Mouse (Mus musculus): Measurements from ENCODE around the gene Atad2b. TPM values are rescaled to one million over a fixed set of nuclear protein-coding genes. Genes with fewer than 3 reads are reported as not detected.
"Not testable (repeated sequence)": the region's sequence is repeated elsewhere in the genome, so short reads cannot be mapped to it uniquely, and the experiment has no call there.

The Atad2b gene
- total RNA-seq, 1 experiment from 2014 or later, result 43.3 TPM

DNA sequence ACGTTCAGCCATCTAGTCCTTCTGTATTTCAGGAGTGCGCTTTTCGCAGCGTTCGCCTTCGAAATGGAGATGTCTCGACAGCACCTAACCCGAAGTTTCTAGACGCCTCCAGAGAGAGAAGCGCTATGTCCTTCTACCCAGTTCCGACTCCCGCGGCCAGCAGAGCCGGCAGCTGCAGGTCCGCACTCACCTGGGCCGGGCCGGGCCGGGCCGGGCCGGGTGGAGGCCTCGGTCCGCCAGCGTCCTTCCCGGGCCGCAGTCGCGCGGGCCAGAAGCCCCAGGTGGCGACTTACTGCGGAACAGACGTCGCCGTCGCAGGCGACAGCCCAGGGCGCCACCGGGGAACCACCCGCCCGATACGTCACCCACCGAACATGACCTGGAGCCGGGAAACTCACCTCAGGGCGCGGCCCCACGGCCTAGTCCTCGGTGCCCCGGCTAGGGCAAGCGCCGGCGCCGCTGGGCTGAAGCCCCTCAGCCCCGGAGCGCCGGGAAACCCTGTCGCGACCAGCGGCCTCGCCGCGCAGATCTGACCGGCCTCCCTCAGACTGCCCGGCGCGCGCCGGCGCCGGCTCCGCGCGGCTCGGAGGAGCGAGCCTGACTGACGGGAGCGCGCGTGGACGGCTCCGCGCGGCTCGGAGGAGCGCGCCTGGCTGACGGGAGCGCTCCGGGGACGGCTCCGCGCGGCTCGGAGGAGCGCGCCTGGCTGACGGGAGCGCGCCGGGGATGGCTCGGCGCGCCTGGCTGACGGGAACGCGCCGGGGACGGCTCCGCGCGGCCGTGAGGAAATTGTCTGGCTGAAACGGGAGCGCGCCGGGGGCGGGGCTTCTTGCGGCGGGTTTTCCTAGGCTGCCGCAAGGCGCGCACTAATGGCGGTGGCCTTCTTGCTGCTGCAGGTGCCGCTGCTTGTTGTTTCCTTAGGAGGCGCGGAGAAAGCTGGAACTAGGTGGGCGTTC, 9.9 kb upstream of the Atad2b start, which contains the start of gene Ubxn2a:
Gene Ubxn2a (minus strand): TSS at position 755 of the 956 bp plus-strand sequence.
- peak; percentile 89 for ATAC-seq (replicated peaks; ENCODE audit: insufficient number of reproducible peaks, low FRiP score, low TSS enrichment, poor library complexity, severe bottlenecking)

DNA sequence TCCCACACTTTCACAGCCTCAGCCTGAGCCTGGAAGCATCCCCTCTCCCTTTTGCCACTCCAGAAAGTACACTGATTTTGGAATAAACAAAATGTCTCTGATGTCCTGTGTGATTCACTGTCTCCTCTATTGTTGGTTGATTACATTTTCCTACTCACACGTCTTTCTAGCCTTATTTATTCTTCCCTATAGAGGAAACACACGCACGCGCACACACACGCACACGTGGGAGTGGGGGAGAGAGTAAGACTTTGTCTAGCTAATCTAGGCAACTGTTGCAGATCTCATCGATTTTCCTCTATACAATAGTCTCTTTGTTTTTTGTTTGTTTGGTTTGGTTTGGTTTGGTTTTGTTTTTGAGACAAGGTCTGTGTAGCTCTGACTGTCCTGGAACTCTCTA, 8.8 kb upstream of the Atad2b start:
- ATAC-seq (replicated peaks; ENCODE audit: insufficient number of reproducible peaks, low FRiP score, low TSS enrichment, poor library complexity, severe bottlenecking), result no peak

DNA sequence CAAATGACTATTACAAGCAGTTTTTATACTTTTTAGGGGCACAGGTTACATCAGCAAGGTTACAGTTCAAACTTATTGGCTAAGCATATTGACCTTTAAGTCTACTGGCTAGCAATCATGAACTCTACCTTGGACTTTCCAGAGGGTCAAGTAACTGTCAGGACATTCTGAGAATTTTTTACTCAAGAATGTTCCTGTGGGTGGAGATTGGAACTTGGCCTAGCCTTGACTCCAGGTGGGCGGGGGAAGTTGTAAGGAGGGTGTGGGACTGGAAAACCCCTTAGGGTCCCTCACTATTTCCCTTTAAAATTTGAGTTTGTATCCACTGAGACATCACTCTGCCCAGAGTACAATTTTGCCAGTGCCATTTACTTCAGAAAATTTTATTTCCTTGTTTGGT, 6.7 kb upstream of the Atad2b start:
- not testable (repeated sequence) for ATAC-seq (replicated peaks; ENCODE audit: insufficient number of reproducible peaks, low FRiP score, low TSS enrichment, poor library complexity, severe bottlenecking)

DNA sequence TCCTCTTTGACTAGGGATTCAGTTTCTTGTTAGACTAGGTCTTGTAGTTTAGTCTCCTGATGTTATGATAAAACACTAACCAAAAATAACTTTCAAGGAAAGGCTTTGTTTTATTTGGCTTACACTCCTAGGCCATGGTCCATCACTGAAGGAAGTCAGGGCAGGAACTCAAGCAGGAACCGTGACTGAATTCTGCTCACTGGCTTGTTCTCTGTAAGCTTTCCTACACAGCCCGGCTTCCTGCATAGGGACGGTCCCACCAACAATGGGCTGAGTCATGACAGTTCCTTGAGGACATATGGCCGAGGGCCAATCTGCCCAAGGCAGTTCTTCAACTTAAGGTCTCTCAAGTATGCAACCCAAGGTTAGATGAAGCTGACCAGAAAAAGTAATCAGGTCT, 5.4 kb upstream of the Atad2b start:
- ATAC-seq (replicated peaks; ENCODE audit: insufficient number of reproducible peaks, low FRiP score, low TSS enrichment, poor library complexity, severe bottlenecking), result no peak

DNA sequence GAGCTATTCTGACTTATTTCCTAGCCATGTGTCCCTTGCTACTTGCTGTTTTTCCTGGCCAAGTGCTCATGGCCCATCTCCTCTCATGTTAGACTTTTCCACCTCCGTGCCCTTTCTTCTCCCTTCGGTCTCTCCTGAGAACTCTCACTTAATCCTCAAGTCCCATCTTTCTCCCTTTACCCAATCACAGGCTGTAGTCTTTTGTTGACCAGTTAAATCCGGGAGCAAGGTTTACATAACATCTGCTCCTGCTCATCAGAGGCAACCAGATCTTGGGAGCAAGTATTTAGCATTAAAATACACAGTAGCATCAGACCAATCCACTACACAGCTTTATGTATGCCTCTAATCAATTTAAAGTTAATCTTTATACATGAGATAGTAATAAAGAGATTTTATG, 2.7 kb upstream of the Atad2b start:
- no peak for ATAC-seq (replicated peaks; ENCODE audit: insufficient number of reproducible peaks, low FRiP score, low TSS enrichment, poor library complexity, severe bottlenecking)

DNA sequence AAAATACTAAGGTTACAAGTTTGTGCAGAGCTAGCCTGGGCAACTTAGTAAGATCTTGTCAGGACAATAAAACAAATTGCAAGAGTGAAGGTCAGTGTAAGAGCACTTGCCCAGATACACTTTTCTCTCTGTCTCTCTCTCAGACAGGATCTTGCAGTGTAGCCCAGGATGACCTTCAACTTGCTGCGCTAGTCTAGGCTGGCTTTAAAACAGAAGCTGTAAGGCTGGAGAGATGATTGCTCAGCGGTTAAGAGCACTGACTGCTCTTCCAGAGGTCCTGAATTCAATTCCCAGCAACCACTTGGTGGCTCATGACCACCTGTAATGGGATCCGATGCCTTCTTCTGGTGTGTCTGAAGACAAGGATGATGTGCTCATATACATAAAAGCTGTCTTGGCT, 2.2 kb upstream of the Atad2b start:
- ATAC-seq (replicated peaks; ENCODE audit: insufficient number of reproducible peaks, low FRiP score, low TSS enrichment, poor library complexity, severe bottlenecking), result no peak

DNA sequence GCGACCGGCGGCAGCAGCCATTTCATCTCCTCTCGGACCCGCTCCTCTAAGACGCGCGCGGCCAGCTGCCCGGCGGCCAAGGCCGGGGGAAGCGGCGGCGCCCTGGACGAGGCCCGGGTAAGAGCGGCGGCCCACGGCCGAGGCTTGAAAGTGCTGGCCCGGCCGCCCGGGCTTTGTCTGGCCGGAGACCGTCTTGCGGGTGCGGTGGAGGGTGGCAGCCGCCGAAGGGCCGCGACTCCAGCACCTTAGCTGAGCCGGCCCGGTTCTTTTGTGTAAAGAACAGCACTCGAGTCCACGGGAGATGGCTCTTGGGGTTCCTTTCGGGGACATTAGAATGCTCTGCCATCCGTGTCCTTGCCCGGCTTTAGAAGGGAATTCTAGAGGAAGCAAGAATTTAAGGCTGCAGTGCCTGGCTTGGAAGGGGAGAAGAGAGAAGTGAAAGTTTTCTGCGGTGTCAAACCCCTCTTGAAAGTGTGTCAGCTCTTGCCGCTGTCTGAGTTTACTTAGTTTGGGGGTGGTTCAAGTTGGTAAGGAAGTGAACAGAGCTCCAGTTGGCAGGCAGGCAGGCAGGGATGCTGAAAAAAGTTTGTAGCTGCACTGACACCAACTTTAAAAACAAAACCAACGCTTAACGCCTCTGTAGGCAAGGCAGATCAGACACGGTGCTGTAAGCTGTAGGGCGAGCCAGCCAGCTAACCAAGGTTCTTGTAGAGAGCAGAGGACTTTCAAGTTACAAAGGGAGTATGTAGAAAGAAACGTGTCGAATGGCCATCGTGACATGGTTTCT, 845 bp downstream of the Atad2b start:
- peak; percentile 73 for ATAC-seq (replicated peaks; ENCODE audit: insufficient number of reproducible peaks, low FRiP score, low TSS enrichment, poor library complexity, severe bottlenecking)

DNA sequence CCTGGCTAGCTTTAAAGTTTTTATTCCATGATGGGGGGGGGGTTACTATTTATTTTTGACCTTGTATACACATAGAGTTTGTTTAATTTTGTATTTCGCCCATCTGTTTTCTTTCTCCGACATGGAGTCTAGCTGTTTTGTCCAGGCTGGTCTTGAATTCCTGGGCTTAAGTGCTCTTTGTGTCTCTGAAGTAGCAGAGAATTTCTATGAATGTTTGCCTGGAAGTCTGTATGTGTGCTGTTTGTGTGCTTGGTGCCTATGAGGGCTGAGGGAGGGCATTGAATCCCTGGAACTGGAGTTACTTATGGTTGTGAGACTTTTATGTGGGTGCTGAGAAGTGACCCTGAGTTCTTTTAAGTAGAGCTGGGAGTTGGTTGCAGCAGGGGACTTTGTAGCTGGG, 11.0 kb downstream of the Atad2b start:
- no peak for ATAC-seq (replicated peaks; ENCODE audit: insufficient number of reproducible peaks, low FRiP score, low TSS enrichment, poor library complexity, severe bottlenecking)

DNA sequence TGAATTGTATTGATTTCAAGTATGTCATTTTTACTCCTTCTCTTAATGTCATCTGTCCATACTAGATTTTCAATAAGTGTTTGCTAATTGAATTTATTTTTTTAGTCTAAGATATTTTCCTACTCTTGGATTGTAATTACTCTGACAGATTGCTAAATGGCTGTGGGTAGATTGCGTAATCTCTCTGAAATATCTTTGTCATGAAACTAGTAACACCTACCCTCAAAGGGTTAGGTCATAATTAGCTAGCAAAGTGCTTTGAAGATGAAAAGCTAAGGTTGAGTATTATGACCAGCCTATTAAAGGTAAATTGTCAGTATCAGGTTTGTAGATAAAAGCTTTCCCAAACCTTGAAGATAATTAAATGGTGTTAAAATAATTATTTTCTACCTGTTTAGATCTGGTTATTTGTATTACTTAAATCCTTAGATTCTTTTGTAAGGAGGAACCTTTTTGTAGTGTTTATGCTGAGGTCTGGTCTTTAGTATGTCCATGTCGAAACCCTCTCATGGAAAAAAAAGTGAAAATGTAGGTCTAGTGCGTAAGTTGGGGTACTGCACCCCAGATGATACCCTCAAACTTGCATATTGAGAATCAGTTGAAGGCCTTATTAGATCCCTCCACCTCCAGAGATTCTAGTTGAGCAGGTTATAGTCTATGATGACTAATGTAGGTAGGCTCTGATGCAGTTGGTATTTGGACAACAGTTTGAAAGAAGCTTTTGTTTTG, 13.8 kb downstream of the Atad2b start:
- ATAC-seq (replicated peaks; ENCODE audit: insufficient number of reproducible peaks, low FRiP score, low TSS enrichment, poor library complexity, severe bottlenecking), result no peak

DNA sequence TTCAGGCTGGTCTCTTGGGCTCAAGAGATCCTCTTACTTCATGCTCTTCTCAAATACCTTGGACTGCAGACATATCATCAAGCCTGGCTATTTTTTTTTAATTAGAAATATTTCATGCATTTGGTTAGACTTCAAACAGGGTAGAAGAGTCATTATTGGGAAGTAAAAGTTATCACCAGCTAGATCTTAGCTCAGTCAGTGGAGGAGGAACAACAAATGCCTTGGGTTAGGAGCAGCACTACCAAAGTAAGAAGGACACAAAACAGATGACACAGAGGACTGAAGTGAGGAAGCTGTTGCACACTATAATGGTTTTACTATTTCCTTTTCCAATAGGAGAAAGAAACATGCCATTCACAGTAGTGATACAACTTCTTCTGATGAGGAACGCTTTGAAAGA, 35.1 kb downstream of the Atad2b start:
- ATAC-seq (replicated peaks; ENCODE audit: insufficient number of reproducible peaks, low FRiP score, low TSS enrichment, poor library complexity, severe bottlenecking), result no peak

DNA sequence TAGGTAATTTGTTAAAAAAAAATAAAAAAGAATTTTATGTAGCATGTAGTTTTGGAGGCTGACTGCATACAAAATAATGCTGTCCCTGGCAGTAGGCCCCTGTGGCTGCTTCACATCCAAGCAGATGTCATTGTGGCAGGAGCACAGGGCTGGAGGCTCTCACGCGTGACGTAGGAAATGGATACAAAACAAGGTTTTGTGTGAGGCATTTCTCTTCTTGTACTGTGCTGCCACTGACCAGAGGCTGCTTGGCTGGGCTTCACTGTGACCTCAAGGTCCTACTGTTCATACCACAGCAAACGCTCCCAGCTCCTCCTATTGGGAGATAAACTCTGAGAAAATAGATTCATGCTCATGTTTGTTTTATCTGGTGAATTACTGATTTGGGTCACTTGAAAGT, 36.0 kb downstream of the Atad2b start:
- ATAC-seq (replicated peaks; ENCODE audit: insufficient number of reproducible peaks, low FRiP score, low TSS enrichment, poor library complexity, severe bottlenecking), result no peak

DNA sequence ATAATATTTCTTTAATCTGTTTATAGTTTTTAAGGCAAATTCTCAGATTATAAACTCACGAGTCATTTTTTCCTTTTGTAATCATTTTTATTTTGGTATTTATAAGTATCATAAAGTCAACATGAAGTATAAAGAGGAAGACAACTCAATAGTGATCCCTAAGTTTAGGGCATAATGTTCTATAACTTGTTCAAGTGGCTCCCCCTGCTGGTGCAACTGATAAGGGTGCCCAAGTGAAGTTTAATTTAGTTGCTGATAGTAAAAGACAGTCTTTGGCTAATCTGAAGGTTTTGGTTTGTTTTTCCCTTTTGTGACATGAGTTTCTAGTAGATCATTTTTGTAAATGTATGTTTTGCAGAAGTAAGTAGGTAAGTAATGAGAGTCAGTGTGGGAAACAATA, 55.8 kb downstream of the Atad2b start:
- peak; percentile 68; the same call in 1 of the 2 replicates for ATAC-seq (replicated peaks; ENCODE audit: insufficient number of reproducible peaks, low FRiP score, low TSS enrichment, poor library complexity, severe bottlenecking)

DNA sequence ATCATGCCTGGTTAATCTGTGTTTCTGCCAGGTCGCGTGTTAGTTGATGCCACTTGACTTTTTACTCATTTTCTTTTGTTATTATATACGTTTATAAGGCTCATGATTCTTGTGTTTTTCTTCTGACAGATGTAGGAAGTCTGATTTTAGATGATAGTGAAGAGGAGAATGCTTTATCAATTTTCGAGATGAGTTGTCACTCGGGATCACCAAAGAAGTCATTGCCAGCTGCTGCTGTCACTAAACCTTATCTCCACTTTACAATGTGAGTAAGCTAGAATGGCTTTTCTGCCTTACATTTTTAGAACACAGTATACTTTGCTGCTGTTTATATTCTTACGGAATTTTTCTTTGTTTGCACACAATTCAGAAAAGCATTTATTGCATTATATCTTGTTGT, 61.2 kb downstream of the Atad2b start:
- ATAC-seq (replicated peaks; ENCODE audit: insufficient number of reproducible peaks, low FRiP score, low TSS enrichment, poor library complexity, severe bottlenecking), result no peak

DNA sequence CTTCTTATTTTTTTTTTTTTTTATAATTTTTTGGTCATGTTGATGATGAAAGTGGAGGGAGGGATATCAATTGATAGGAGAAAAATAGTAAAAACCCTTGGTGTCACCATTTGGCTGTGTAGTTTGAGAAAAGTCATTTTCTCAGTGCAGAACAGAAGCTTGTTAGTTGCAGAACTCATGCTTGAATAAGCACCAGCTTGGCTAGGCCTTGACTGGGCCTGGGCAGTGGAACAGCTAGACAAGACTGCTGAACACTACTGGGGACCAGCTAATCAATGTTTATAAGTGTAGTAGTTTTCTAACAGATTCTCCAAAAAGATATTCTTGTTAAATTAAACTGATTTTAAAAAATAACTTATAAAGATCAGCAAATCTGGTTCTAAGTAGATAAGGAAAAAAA, 79.8 kb downstream of the Atad2b start:
- ATAC-seq (replicated peaks; ENCODE audit: insufficient number of reproducible peaks, low FRiP score, low TSS enrichment, poor library complexity, severe bottlenecking), result no peak

DNA sequence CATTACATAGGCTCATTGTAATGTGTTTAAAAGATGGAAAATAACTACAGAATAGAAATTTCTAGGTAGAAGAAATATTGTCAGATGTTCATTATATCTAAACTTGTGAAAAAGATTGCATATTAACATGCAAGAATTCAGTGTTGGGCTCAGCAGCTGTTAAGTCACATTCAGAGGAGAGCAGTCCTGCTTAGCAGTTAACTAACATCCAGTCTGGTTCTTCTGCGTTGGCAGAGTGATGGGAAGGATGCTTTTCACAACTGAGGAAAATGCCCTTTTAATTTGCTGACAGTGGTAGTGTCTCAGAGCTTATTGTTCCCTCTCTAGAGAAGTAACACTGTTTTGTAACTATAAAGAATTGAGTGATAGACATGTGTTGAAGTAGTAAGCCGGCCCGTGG, 88.2 kb downstream of the Atad2b start:
- ATAC-seq (replicated peaks; ENCODE audit: insufficient number of reproducible peaks, low FRiP score, low TSS enrichment, poor library complexity, severe bottlenecking), result no peak

DNA sequence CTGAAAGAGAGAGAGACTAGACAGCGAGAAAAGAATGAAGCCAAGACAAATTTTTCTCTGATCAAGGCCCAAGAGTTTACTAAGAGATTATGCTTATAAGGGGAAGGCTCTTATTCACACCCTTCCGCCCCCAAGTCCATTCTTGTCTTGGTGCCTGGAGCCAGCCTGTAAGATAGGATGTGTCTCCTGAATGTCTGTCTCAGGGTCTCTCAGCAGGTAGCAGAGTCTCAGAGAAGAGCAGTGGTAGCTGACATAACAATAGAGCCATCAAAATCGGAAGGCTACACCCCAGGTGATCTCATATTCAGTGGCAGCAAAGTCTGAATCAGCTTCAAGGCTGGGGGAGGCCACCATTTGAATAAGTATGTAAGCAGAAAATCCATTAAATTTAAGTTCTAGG, 88.6 kb downstream of the Atad2b start:
- ATAC-seq (replicated peaks; ENCODE audit: insufficient number of reproducible peaks, low FRiP score, low TSS enrichment, poor library complexity, severe bottlenecking), result not testable (repeated sequence)

DNA sequence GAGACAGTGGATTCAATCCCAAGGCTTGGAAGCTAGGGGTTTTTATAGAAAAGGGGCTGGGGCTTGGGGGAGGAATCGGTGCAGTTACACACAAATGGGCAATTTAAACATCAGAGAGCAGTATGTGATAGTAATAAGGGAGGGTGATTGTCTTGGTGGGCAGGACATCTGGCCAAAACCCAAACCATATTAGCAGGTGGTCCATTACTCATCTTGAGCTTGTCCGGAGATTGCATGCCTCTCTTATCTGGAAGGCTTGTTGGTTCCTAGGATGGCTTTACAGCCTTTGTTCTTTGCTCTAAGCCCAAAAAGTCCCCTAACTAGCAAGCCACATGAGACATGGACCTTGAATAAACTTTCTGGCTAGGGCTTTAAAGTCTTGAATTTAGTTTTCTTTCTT, 91.5 kb downstream of the Atad2b start:
- ATAC-seq (replicated peaks; ENCODE audit: insufficient number of reproducible peaks, low FRiP score, low TSS enrichment, poor library complexity, severe bottlenecking), result not testable (repeated sequence)

DNA sequence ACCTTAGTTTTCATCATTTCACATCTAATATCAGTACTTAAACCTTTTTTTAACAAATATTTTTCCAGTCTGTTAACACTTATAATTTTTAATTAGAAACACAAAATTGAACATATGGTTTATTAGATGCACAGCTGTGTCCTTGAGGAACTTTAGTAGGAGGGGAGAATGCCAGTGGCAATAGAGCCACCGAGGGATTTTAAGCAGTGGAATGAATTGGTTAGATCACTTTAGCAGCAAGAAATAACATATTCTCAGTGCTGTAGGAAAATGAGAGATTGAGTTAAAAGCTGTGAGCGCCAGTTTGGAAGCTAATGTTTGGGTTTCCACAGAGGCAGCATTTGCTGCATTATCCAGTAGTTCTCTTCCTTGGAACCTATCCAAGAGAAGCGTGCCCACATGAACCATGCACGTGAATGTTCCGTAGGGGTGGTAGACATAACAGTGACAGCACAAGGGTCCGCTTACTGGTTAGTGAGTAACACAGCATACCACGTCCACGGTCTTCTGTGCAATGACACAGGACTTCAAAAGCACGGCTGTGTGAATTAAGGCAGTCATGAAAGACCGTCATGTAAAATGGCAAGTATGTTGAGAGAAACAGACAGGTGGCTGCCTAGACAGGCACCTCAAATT, 108.2 kb downstream of the Atad2b start:
- ATAC-seq (replicated peaks; ENCODE audit: insufficient number of reproducible peaks, low FRiP score, low TSS enrichment, poor library complexity, severe bottlenecking), result no peak

DNA sequence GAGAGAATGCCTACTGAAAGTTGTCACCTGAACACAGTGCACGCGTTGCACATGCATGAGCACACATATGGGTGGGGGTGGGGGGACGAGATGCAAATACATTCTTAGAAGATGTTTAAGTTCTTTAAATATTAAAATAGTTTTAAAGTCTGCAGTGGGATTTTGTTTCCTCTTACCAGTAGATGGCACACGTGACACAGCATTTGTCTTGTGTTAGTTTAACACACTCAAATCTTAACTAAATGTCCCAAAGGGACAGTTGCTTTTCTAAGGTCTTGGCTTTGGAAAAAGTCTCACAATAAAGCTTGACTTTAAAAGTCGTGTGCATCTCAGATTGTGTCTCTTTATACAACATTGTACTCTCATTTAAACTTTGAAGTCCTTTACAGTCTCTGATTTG, 111.9 kb downstream of the Atad2b start:
- ATAC-seq (replicated peaks; ENCODE audit: insufficient number of reproducible peaks, low FRiP score, low TSS enrichment, poor library complexity, severe bottlenecking), result no peak
